Mouse (Mus musculus): ENCODE measurements at regions not wholly inside any gene's neighbourhood (a gene's known extent, or its start where the extent isn't known, plus 50 kb on each side); places are given as distances from the start of the nearest gene placed in this dataset.

- no peak for ATAC-seq (ENCODE audit: insufficient read depth, low FRiP score, low read depth)
- H3K9ac ChIP-seq: no peak overlapping the region
- no peaks in the 10 kb centered on the region for H3K27me3 ChIP-seq (replicated peaks)
- no peak overlapping the region for H3K27ac ChIP-seq
- H3K4me1 ChIP-seq: no peaks in the 10 kb centered on the region
- H3K4me3 ChIP-seq (replicated peaks): no peak overlapping the region
- H3K4me2 ChIP-seq: no peak overlapping the region
- 77% methylated on average over 4 of the region's 4 CpGs for WGBS
- no peaks in the 10 kb centered on the region for H3K9me3 ChIP-seq
- H3K36me3 ChIP-seq: no peaks in the 10 kb centered on the region
Observed at GRCm38 (mm10) chr5:77517252-77517651, 109.4 kb upstream of the Igfbp7 start.

GRCm38 (mm10) chr5:77515448-77515847 is 107.6 kb upstream of the Igfbp7 start:
- no peaks in the 10 kb centered on the region for H3K4me1 ChIP-seq
- H3K9me3 ChIP-seq: no peaks in the 10 kb centered on the region
- no peaks in the 10 kb centered on the region for H3K36me3 ChIP-seq
- WGBS: 63% methylated on average over 7 of the region's 7 CpGs
- ATAC-seq (ENCODE audit: insufficient read depth, low FRiP score, low read depth): no peak
- H3K4me3 ChIP-seq (replicated peaks): no peak overlapping the region
- no peaks in the 10 kb centered on the region for H3K27me3 ChIP-seq (replicated peaks)
- no peak overlapping the region for H3K4me2 ChIP-seq
- H3K9ac ChIP-seq: no peak overlapping the region
- H3K27ac ChIP-seq: no peak overlapping the region

GRCm38 (mm10) chr5:77502684-77503083 is 94.8 kb upstream of the Igfbp7 start:
- Histone ChIP-seq H3K9me3 (no peaks in the 10 kb centered on the region), H3K27me3 (replicated peaks) (no peaks in the 10 kb centered on the region), H3K36me3 (no peaks in the 10 kb centered on the region), H3K27ac (no peak overlapping the region), H3K4me3 (replicated peaks) (no peak overlapping the region), H3K4me1 (no peaks in the 10 kb centered on the region), H3K4me2 (no peak overlapping the region), H3K9ac (no peak overlapping the region)
- WGBS: 26% methylated on average over 5 of the region's 5 CpGs
- no peak for ATAC-seq (ENCODE audit: insufficient read depth, low FRiP score, low read depth)

DNA sequence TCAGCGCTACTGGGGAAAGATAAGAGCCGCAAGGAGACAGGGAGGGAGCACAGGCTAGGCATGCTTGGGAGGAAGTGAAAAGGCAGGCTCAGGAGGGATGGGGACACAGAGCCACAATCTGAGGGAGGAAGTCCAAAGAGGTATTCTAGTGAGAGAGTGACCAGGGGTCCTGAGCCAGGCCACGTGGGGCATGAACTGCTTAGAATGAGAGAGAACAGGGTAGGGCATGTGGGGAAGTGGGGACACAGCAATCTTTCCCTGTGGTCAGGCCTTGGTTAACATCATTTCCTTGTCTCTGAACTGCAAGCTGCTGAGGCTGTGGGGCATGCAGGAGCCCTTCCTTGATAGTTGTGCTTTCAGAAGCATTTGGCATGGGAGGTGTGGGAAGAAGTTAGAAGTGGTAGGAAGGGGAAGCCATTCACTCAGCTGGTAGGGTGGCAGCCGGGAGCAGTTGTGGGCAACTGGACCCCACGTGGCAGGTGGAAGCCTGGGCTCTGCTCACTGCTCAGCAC is 92.2 kb upstream of the Igfbp7 start:
- H3K36me3 ChIP-seq: no peaks in the 10 kb centered on the region
- no peaks in the 10 kb centered on the region for H3K9me3 ChIP-seq
- H3K27me3 ChIP-seq (replicated peaks): no peaks in the 10 kb centered on the region
- no peak overlapping the region for H3K27ac ChIP-seq
- H3K4me1 ChIP-seq: no peaks in the 10 kb centered on the region
- H3K4me2 ChIP-seq: no peak overlapping the region
- no peak overlapping the region for H3K4me3 ChIP-seq (replicated peaks)
- WGBS: 53% methylated on average over 5 of the region's 5 CpGs
- no peak for ATAC-seq (ENCODE audit: insufficient read depth, low FRiP score, low read depth)
- no peak overlapping the region for H3K9ac ChIP-seq

- Histone ChIP-seq H3K4me3 (replicated peaks) (no peak overlapping the region), H3K4me1 (no peaks in the 10 kb centered on the region), H3K9ac (no peak overlapping the region), H3K4me2 (no peak overlapping the region), H3K9me3 (no peaks in the 10 kb centered on the region), H3K36me3 (no peaks in the 10 kb centered on the region), H3K27me3 (replicated peaks) (no peaks in the 10 kb centered on the region), H3K27ac (no peak overlapping the region)
- ATAC-seq (ENCODE audit: insufficient read depth, low FRiP score, low read depth): no peak
- WGBS: 77% methylated on average over 1 of the region's 1 CpGs
Observed at GRCm38 (mm10) chr5:77494601-77495000, 86.8 kb upstream of the Igfbp7 start.

DNA sequence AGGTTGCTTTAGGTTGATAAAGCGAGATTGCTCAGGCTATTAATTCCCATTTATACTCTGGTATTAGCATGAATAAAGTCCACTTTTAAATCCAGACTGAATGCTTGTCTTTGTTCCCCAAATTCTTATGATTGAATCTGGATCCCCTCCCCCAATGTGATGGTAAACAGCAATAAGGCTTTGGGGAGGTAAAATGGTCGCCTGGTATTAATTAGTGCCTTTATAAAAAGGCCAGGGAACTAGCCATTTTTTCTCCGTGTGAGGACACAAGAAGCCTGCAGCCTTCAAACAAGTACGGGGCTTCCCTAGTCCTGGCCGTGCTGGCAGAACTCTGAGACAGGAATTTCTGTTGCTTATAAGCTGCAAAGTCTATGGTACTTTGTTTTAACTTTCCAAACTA is 81.1 kb upstream of the Igfbp7 start:
- H3K4me3 ChIP-seq (replicated peaks): no peak overlapping the region
- 75% methylated on average over 5 of the region's 5 CpGs for WGBS
- no peak overlapping the region for H3K27ac ChIP-seq
- H3K4me1 ChIP-seq: no peaks in the 10 kb centered on the region
- H3K4me2 ChIP-seq: no peak overlapping the region
- no peaks in the 10 kb centered on the region for H3K36me3 ChIP-seq
- no peaks in the 10 kb centered on the region for H3K27me3 ChIP-seq (replicated peaks)
- H3K9me3 ChIP-seq: no peaks in the 10 kb centered on the region
- H3K9ac ChIP-seq: no peak overlapping the region
- no peak for ATAC-seq (ENCODE audit: insufficient read depth, low FRiP score, low read depth)

DNA sequence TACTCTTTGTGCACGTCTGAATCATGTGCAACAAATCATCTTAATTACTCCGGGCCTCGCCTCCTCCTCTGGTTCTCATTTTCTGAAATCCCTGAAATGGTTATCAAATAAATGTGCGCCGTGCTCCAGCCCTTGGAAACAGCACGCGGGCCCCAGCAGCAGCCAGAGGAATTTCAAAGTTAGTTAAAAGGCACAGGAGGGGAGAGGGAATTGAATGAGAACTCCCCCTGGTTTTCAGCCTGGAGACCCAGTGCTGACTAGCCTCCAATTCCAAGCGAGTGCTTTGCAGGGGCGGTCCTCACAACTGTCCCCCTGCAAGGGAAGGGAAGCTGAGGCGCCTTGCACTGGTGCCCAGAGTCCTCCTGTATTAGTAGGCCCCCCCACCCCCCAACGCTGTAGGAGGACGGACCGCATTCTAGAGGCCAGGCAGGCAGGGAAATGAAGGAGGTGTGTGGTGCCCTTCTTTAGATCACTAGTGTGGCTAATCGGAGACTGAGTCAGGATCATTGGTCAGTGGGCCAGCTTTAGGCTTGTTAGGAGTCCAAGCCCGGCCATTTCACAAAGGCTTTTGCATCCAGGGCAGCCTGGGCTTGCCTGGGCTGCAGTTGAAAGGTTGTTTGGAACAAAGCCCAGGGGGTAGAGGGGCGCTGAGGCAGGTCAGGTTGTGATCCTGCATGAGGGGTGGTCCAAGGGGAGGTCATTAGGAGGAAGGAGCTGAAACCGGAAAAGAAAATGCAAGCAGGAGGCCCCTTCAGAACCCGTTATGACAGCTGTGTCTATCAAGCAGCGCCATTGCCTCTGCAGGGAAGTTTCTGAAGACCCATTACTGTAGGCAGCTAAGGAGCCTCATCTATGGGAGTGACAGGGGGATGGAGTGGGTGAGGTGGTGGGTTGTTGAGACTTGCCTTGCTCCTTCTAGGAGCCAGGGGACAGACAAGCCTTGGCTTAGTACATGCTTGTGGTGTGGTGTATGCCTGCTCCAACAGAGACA is 80.3 kb upstream of the Igfbp7 start:
- Histone ChIP-seq H3K27me3 (replicated peaks) (no peaks in the 10 kb centered on the region), H3K36me3 (no peaks in the 10 kb centered on the region), H3K9ac (no peak overlapping the region), H3K9me3 (no peaks in the 10 kb centered on the region), H3K4me1 (no peaks in the 10 kb centered on the region), H3K27ac (peak overlapping the region; percentile 44), H3K4me3 (replicated peaks) (0 out of 2 replicates have a peak overlapping the region, but pooled peaks have one; percentile 1), H3K4me2 (peak overlapping the region; percentile 29)
- ATAC-seq (ENCODE audit: insufficient read depth, low FRiP score, low read depth): 0 out of 2 replicates have a peak, but pooled peaks have one; percentile 14
- 22% methylated on average over 19 of the region's 19 CpGs for WGBS

- no peak overlapping the region for H3K9ac ChIP-seq
- H3K4me1 ChIP-seq: no peaks in the 10 kb centered on the region
- no peaks in the 10 kb centered on the region for H3K9me3 ChIP-seq
- 84% methylated on average over 9 of the region's 9 CpGs for WGBS
- H3K4me3 ChIP-seq (replicated peaks): no peak overlapping the region
- no peaks in the 10 kb centered on the region for H3K36me3 ChIP-seq
- no peak for ATAC-seq (ENCODE audit: insufficient read depth, low FRiP score, low read depth)
- H3K27ac ChIP-seq: no peak overlapping the region
- no peaks in the 10 kb centered on the region for H3K27me3 ChIP-seq (replicated peaks)
- H3K4me2 ChIP-seq: no peak overlapping the region
Observed at GRCm38 (mm10) chr5:77483053-77483717, 75.3 kb upstream of the Igfbp7 start.

- H3K36me3 ChIP-seq: no peaks in the 10 kb centered on the region
- H3K9me3 ChIP-seq: no peaks in the 10 kb centered on the region
- H3K9ac ChIP-seq: no peak overlapping the region
- H3K27ac ChIP-seq: no peak overlapping the region
- H3K4me1 ChIP-seq: no peaks in the 10 kb centered on the region
- no peak for ATAC-seq (ENCODE audit: insufficient read depth, low FRiP score, low read depth)
- H3K27me3 ChIP-seq (replicated peaks): no peaks in the 10 kb centered on the region
- H3K4me3 ChIP-seq (replicated peaks): no peak overlapping the region
- WGBS: 47% methylated on average over 1 of the region's 1 CpGs
- no peak overlapping the region for H3K4me2 ChIP-seq
Observed at GRCm38 (mm10) chr5:77481811-77482210, 74.0 kb upstream of the Igfbp7 start.

DNA sequence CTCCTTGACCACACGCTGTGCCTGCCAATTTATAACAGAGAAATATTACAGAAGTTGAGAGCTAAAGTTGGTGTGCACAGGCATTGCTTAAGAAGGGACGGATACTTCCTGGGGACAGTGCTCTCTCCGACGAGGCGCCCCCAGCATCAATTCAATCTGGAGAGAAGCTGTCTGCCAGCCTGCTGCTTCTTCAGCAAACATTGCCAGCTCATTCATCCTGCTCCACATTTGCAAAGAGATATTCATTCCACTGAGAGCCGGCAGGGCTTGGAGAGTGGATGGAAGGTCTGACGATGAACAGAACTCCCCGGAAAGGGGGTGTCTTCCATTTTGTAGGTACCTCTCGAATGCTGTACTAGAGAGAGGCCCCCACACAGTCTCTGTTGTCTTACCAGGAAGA is 70.0 kb upstream of the Igfbp7 start:
- Histone ChIP-seq H3K9me3 (no peaks in the 10 kb centered on the region), H3K27ac (no peak overlapping the region), H3K4me3 (replicated peaks) (no peak overlapping the region), H3K36me3 (no peaks in the 10 kb centered on the region), H3K4me2 (no peak overlapping the region), H3K9ac (no peak overlapping the region), H3K4me1 (no peaks in the 10 kb centered on the region), H3K27me3 (replicated peaks) (no peaks in the 10 kb centered on the region)
- WGBS: 60% methylated on average over 9 of the region's 9 CpGs
- ATAC-seq (ENCODE audit: insufficient read depth, low FRiP score, low read depth): no peak

DNA sequence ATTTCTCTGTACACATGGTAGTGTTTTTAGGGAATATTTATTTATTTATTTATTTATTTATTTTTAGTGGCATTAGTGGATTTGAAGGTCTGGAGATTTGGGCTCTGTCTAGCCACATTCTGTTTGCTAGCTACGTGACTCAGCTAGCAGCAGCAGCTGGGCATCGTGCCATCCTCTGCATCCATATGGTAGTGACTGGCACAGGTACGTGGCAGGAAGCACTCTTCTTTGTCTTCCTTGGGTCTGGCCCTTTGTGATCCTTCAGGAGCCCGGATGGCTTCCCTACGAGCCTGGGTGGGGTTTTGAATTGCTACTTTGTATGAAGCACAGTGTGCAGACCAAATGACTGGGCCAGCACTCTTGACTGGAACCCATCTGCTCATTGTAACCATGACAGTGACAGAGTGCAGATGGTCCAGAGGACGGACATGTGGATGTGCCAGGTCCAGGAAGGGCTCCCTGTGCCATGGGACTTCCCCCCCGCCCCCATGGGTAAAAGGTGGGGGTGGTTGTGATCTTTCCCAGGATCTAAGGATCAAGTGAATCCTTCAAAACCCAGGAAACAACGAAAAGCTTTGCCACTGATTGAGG is 66.2 kb upstream of the Igfbp7 start:
- Histone ChIP-seq H3K4me3 (replicated peaks) (no peak overlapping the region), H3K36me3 (no peaks in the 10 kb centered on the region), H3K9me3 (no peaks in the 10 kb centered on the region), H3K4me1 (no peaks in the 10 kb centered on the region), H3K27ac (no peak overlapping the region), H3K4me2 (no peak overlapping the region), H3K27me3 (replicated peaks) (no peaks in the 10 kb centered on the region), H3K9ac (no peak overlapping the region)
- 65% methylated on average over 8 of the region's 8 CpGs for WGBS
- ATAC-seq (ENCODE audit: insufficient read depth, low FRiP score, low read depth): no peak

All from stomach, embryonic 15.5 days (tissue).